Mouse (Mus musculus) mesoderm, embryonic 11.5 days (tissue): Measurements from ENCODE around the gene Pam16.
"Not testable (repeated sequence)": the region's sequence is repeated elsewhere in the genome, so short reads cannot be mapped to it uniquely, and the experiment has no call there.

Experiments used
- DNase-seq: peaks from one replicate; pipeline ENCODE4 v3.0.0-alpha.2; 2012; ENCODE audit warnings: low read depth, low spot score

Gene Pam16

DNA sequence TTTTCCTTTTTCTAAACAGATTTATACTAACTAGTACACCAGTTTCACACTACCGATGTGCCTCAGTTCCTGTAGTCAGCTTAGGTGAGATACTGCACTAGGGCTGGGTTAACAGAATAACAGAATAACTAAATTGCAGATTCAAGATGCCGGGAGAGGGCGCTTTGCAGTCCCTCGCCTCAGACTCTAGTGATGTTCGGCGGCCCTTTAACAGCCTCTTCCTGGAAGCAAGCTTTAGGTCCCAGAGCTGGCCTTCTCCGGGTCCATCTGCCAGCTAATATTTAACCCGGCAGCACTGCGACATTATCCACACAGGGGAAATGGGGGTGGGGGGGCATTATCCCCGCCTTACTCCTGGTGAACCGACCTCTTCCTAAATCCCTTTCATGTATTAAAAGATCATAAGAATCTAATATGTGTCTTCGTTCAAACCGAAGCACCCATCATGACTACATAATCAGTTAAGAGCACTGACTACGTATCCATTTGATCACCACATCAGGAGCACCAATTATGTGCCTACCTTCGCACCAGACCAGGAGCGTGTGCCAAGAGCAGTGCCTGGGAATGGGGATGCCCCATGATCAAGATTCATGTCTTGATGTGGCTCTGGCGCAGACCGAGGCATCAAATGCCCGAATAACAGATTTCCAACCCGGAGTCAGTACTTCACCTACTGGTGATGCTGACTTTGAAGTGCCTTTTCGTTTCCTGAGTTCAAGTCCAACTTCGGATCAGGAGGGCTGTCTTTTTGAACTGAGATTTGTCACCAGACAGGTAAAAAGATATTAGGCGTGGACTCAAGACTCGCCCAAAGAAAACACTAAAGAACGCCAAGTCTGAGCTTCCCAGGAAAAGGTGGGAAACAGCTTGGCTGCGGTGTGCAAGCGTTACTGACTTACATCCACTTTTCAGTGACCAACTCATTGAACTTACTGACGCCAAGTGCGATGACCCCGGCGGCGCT, 31.6 kb downstream of the Pam16 start:
- DNase-seq, result no peak

DNA sequence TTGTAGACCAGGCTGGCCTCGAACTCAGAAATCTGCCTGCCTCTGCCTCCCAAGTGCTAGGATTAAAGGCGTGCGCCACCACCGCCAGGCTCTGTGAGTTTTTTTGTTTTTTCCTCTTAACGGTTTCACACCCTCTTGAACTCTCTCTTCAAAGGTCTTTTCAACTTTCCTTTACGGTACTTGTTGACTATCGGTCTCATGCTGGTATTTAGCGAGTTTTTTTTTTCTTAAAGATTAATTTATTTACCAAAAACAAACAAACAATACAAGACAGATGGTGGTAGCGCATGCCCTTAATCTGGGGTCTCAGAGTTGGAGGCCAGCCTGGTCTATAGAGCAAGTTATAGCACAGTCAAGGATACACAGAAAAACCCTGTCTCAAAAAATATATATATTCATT, 34.6 kb downstream of the Pam16 start:
- DNase-seq, result peak; percentile 76

DNA sequence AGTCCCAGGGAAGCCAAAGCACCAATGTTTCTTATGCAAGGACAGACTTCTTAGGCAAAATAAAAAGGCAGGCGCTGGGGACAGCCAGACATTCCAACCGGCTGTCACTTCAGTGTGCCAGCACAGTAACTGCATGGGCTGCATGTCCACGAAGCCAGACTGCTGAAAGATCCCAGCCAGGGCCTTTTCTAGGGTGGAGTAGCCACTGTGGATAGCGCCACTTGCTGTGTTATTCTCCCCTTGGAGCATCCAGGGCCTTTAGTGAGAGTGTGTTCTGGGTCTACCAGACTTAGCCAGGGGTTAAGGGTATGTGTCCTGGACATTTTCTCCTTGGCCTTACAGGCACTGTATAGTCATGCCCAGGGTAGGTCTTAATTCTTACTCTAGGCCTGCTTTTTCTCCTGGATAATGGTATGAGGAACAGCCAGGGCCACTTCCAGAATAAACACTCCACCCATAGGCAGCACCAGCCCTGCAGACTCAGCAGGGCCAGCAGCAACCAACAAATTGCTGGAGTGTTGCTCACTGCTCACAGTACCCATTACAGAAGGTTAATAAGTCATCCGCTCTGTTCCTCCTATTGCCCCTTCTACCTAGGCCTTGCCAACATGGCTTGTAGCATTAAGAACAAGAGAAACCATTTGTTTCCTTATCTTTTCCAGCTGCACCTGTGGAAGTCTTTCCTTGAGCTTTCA, 37.1 kb downstream of the Pam16 start:
- no peak for DNase-seq

DNA sequence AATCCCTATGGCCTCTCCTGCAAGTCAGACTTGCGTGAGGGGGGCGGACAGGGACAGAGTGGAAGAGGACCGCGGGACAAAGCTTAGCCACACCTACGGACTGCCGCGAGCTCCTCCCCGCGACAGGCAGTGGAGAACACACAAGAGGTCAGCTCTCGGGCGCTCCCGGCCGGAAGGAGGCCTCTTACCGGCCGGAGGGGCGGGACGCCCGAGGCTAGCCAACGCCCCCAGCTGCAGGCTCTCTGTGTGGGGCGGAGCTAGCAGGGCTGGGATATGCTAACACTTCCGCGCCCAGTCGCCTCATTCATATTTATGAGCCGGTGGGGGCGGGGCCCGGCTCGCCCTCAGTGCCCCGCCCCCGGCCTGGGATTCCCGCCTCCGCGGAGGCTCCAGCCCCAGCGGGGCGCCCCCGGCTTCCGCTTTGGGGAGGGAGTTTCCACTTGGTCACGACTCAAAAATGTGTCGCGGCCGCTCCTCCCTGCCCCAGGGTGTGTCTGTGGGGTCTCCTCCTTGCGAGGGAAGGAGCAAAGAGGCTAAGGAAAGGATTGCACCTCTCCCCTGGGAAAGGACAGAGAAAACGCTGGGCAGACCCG, 38.2 kb downstream of the Pam16 start:
- peak; percentile 98 for DNase-seq

DNA sequence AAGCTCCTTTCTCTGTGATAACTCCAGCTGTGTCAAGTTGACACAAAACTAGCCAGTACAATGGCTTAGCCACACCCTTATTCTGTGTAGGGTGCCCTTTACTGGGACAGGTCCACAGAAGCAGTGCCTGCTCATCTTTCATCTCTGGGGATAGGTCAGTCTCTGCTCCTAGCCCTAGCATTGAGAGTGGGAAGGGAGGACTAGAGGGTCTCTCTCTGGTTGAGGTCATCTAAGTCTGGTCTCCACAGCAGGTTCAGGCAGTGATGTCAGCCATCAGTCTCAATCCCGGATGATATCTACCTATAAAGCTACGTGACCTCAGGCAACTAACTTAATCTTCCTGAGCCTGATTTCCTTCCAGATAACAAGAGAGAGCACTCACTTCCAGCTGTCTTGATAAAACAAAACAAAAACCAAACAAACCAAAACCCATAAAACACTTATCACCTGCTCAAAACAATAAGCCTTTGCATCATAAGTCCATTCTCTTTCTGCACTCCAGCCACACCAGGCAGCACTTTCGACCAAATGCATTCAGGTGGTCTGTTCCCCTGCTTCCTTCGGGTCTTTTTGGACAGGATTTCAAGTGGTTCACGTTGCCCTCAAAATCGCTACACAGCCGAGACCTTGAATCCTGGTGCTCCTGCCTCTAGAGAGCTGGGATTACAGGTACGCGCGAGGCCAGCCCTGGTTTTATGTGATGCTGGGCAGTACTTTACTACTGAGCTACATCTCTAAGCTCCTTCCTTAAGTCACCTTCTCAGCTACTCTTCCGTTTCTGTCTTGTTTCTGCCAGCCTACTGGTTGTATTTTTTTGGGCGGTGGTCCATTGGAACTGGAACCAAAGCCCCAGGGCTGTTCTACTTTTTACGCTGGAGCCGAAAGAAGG, 38.9 kb downstream of the Pam16 start:
- no peak for DNase-seq

DNA sequence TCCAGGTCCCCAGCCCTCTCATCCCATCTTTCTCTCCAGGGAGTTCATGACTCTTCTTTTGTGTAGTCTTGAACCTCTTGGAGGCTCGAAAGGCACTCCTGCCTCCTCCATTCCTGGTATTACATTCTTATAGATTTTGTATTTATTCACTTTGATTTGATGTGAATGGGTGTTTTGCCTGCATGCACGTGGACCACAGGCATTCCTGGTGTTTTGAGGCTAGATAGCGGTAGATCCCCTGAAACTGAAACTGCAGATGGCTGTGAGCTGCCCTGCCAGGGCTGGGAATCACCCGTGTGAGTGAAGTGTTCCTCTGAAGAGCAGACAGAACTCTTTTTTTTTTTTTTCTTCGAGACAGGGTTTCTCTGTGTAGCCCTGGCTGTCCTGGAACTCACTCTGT, 40.4 kb downstream of the Pam16 start:
- no peak for DNase-seq

DNA sequence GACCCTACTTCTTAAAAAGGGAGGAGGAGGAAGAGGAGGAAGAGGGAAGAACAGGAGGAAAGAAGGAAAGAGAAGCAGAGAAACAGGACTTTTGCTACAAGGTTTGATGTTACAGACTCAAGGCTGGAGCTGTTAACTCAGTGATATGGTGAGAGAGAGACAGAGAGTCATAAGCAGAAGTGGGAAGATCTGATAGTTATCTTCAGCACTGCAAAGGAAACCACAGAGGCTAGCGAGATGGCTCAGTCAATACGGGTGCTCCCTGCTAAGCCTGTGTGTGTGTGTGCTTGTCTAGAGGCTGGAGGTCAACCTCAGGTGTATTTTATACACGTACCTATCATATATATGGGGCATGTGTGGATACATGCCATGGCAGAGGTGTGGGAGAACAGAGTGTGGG, 41.0 kb downstream of the Pam16 start:
- DNase-seq, result no peak

DNA sequence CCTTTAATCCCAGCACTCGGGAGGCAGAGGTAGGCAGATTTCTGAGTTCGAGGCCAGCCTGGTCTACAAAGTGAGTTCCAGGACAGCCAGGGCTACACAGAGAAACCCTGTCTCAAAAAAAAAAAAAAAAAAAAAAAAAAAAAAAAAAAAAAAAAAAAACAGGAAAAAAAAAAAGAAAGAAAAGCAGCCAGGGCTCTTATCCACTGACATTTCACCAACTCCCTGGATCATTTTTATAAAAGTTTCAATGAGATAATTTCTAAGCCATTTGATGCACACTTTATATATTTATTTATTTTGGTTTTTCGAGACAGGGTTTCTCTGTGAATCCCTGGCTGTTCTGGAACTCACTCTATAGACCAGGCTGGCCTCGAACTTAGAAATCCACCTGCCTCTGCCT, 43.6 kb downstream of the Pam16 start:
- DNase-seq, result not testable (repeated sequence)

DNA sequence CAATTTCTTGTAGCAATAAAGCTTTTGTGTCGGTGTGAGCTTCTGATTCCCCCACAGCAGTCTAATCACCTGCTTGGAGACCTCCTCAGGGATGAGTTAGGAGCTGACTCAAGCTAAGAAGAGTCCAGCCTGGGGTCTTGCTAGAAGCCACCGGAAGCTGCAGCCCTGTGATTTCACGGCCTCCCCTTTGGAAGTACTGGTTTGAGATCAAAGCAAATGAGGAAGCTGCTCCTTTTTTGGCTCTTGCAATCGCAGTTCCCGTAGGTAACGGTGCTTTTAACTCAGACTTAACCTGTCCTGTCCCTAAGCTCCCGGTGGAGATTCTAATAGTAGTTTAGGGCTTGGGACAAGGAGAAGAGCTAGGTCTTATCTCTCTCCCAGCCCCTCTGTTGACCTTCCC, 46.2 kb downstream of the Pam16 start:
- DNase-seq, result no peak

DNA sequence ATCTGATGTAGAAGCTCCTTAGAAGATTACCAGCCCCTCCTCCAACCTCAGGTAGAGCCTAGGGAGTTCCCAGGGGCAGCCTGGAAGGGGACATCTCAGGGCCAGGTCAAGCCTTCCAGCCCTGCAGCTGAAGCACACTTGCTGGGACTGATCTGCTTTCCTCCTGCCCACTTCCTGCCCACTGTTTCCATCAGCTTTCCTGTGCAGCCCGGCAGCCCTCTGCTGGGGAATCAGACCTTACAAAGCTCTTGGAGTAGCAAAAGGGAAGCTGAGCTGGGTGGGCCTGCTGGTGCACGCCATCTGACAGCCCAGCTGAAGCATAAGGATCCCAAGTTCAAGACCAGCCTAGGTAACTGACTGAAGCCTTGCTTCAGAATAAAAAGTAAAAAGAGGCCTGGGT, 47.9 kb downstream of the Pam16 start:
- DNase-seq, result no peak

DNA sequence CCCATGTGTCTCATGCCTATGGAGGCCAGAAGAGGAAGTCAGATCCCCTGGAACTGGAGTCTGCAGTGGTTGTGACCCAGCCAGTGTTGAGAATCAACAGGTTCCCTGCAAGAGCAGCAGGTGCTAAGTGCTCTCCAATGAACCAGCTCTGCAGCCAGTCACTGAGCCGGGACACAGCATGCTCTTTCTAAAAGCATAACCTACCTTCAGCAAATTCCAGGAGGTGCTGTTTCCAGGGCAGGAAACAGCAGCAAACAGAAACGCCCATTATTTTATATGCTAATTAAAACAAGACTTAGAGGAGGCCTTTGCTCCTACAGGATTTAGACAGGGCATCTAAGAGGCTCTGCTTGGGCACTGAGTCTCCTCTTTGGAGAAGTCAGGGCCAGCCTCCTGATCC, 48.8 kb downstream of the Pam16 start:
- no peak for DNase-seq

DNA sequence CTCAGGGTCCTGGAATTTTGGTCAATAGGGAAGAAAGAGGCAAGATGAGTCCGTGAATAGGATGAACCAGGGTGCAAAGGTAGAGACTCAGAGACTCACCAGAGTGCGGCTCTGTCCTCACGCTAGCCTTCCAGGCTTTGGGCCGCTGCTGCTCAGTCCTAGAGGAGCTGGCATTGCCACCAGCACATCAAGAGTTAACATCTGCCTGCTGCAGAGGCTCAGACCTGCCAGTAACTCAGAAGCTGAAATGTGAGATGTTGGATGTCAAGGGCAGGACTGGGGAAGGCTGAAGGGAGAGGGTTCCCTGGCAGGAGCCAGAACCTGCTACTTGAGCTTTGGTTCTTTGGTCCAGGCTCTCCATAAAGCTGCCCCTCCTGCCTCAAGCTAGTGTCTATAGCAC, 54.1 kb downstream of the Pam16 start:
- DNase-seq, result peak; percentile 21

DNA sequence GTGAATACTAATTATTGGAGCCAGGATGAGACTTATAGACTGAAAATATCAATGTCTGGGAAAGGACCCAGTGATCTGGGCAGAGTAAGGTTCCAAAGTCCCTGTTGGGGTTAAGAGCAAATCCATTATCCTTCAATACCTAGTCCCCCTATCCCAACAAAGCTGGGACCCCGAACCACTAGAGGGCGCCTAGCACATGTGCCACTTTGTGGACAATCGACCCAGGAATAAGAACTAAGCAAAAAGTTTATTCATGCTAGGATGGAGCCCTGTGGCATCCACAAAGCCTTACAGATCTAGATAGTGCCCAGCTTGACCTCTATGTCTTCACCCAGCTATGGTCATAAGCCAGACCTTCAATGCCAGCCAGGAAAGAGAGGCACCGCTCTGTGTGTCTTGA, 56.9 kb downstream of the Pam16 start:
- peak; percentile 88 for DNase-seq
